Mouse (Mus musculus) embryonic facial prominence, embryonic 14.5 days (tissue): ENCODE results near the gene Ctnna3. TPM values are rescaled to one million over a fixed set of nuclear protein-coding genes. Genes with fewer than 3 reads are reported as not detected.

Experiments used
- ATAC-seq: fragments of 200-750 bp; cut with Nextera tagmentation; 2 replicates; pipeline ENCODE4 v1.8.0; 2017; ENCODE audit warnings: low read depth, moderate number of reproducible peaks, moderate TSS enrichment
- DNase-seq: peaks from one replicate; pipeline ENCODE4 v3.0.0-alpha.2; 2015; ENCODE audit warnings: low spot score
- H3K27ac ChIP-seq: fragments of 300-500 bp; sonication (generic); replicated peaks from 2 replicates; pipeline ENCODE4 v1.5.1; 2014; ENCODE audit warnings: low read depth, mild to moderate bottlenecking, low read length, moderate library complexity
- H3K27me3 ChIP-seq: fragments of 300-500 bp; sonication (generic); replicated peaks from 2 replicates; pipeline ENCODE4 v1.6.1; 2014; ENCODE audit warnings: low read length; ENCODE audit not compliant: control insufficient read depth, insufficient read depth
- H3K36me3 ChIP-seq: fragments of 300-500 bp; sonication (generic); 2 replicates; pipeline ENCODE4 v1.6.1; 2014; ENCODE audit warnings: low read length, mixed read lengths; ENCODE audit not compliant: control insufficient read depth, insufficient read depth
- H3K4me1 ChIP-seq: fragments of 300-500 bp; sonication (generic); 2 replicates; pipeline ENCODE4 v1.6.1; 2014; ENCODE audit warnings: antibody characterized with exemption, low read length; ENCODE audit not compliant: control insufficient read depth, insufficient read depth
- H3K4me2 ChIP-seq: fragments of 300-500 bp; sonication (generic); 2 replicates; pipeline ENCODE4 v1.6.1; 2014; ENCODE audit warnings: low read depth, mild to moderate bottlenecking, low read length, moderate library complexity, mixed read lengths
- H3K4me3 ChIP-seq: fragments of 300-500 bp; sonication (generic); 2 replicates; pipeline ENCODE4 v1.5.1; 2014; ENCODE audit warnings: low read depth, mild to moderate bottlenecking, low read length
- H3K9ac ChIP-seq: fragments of 300-500 bp; sonication (generic); 2 replicates; pipeline ENCODE4 v1.6.1; 2014; ENCODE audit warnings: low read depth, mild to moderate bottlenecking, low read length, moderate library complexity, mixed read lengths
- H3K9me3 ChIP-seq: fragments of 300-500 bp; sonication (generic); 2 replicates; pipeline ENCODE4 v1.6.1; 2016; ENCODE audit warnings: low read length; ENCODE audit not compliant: control insufficient read depth
- WGBS: fragments of 180-500 bp; shearing (Covaris S2); extraction: QIAGEN DNeasy Blood & Tissue Kit; methylation state at CpG from one replicate; pipeline ENCODE4 v1.1.7; 2014; 5-methylcytosine and 5-hydroxymethylcytosine counted together
- polyA plus RNA-seq: library from polyadenylated mRNA; unstranded; fragments of >200 nt; fragmentation: Nextera tagmentation; extraction: Ambion mirVana; gene quantifications from 2 replicates; pipeline ENCODE4 v1.2.1, GENCODE M21; 2014

The Ctnna3 gene
- polyA plus RNA-seq, 1 experiment from 2014 or later = 1.6 TPM

- 0 out of 2 replicates have a peak, but pooled peaks have one; percentile 33 for ATAC-seq
- Histone ChIP-seq H3K4me3 (no peak overlapping the region), H3K36me3 (no peaks in the 10 kb centered on the region), H3K4me1 (no peaks in the 10 kb centered on the region), H3K4me2 (no peak overlapping the region), H3K27me3 (no peaks in the 10 kb centered on the region), H3K27ac (no peak overlapping the region), H3K9ac (no peak overlapping the region), H3K9me3 (no peaks in the 10 kb centered on the region; the same call in 1 of the 2 replicates)
- WGBS = 66% methylated on average over 4 of the region's 4 CpGs
- peak; percentile 41 for DNase-seq
These were observed 409.1 kb downstream of the Ctnna3 start for GRCm38 (mm10) chr10:63839011-63839410.

GRCm38 (mm10) chr10:63851946-63852345 is 422.0 kb downstream of the Ctnna3 start:
- H3K36me3 ChIP-seq = no peaks in the 10 kb centered on the region
- no peak overlapping the region for H3K27ac ChIP-seq
- ATAC-seq (no peak), DNase-seq (no peak)
- H3K4me3 ChIP-seq = no peak overlapping the region
- whole genome bisulfite sequencing = 83% methylated on average over 4 of the region's 4 CpGs
- no peaks in the 10 kb centered on the region for H3K27me3 ChIP-seq
- H3K4me2 ChIP-seq = no peak overlapping the region
- H3K4me1 ChIP-seq = no peaks in the 10 kb centered on the region
- no peak overlapping the region for H3K9ac ChIP-seq
- no peaks in the 10 kb centered on the region for H3K9me3 ChIP-seq

- H3K9ac ChIP-seq = no peak overlapping the region
- H3K27ac ChIP-seq = no peak overlapping the region
- H3K4me1 ChIP-seq = no peaks in the 10 kb centered on the region
- no peak overlapping the region for H3K4me2 ChIP-seq
- DNase-seq (no peak), ATAC-seq (no peak)
- H3K4me3 ChIP-seq = no peak overlapping the region
- H3K27me3 ChIP-seq = no peaks in the 10 kb centered on the region
- 84% methylated on average over 7 of the region's 7 CpGs for WGBS
- no peaks in the 10 kb centered on the region for H3K36me3 ChIP-seq
- H3K9me3 ChIP-seq = no peaks in the 10 kb centered on the region
These were observed 439.2 kb downstream of the Ctnna3 start for GRCm38 (mm10) chr10:63869123-63869522.

- H3K9me3 ChIP-seq = no peaks in the 10 kb centered on the region
- H3K4me1 ChIP-seq = no peaks in the 10 kb centered on the region
- 69% methylated on average over 5 of the region's 5 CpGs for WGBS
- no peak overlapping the region for H3K4me3 ChIP-seq
- no peaks in the 10 kb centered on the region for H3K27me3 ChIP-seq
- H3K4me2 ChIP-seq = no peak overlapping the region
- DNase-seq = peak; percentile 7
- ATAC-seq = no peak
- no peak overlapping the region for H3K9ac ChIP-seq
- no peak overlapping the region for H3K27ac ChIP-seq
- no peaks in the 10 kb centered on the region for H3K36me3 ChIP-seq
These were observed 450.6 kb downstream of the Ctnna3 start for GRCm38 (mm10) chr10:63880462-63880903.

DNA sequence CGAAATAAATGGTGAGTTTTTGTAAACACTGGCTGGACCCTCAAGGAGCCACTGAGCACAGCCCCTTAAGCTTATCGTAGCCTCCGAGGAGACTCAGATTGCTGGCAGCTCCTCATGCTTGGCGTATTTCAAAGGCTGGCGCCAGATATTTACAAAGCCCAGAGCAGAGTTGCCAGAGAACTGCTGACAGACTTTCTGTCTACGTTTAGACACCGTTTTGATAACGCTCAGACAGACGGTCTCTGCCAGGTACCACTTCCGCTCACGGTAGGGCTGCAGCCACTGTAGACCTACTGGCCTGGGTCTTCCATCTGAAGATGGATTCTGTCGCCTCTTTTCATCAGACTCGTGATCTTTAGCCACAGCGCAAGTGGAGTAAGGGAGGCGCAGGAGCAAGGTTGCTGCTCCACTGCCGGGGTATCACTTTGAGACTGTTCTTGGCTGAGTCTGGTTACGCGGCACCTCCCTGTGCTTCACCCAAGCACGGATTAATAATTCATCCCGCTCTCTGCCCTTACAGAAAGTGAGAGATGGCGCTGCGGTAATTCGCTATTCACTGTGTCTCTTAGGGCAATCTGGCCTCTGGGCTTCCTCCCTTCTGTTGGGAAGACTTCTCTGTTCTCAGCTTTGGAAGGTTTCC is 456.7 kb downstream of the Ctnna3 start:
- Histone ChIP-seq H3K9me3 (no peaks in the 10 kb centered on the region), H3K27me3 (no peaks in the 10 kb centered on the region), H3K4me3 (no peak overlapping the region), H3K36me3 (no peaks in the 10 kb centered on the region), H3K4me1 (no peaks in the 10 kb centered on the region), H3K9ac (no peak overlapping the region), H3K27ac (no peak overlapping the region), H3K4me2 (no peak overlapping the region)
- DNase-seq (no peak), ATAC-seq (no peak)
- WGBS = 75% methylated on average over 23 of the region's 23 CpGs

DNA sequence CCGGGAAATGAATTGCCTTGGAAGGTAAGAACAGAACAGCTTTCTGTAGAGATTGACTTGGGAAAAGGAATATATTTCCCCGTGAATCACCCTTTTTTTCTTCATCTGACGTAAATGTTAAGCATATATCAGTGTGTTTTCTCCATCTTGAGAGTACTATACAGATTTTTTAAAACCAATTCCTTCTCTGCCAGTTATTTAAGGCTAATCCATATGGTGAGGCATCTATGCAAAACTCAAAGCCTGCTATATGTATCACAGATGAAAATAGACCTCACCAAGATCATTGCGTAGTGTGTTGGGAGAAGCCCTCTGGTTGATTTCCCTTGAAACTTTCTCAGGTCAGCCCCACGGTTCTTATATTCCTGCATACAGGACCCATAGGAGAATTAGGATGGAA is 464.7 kb downstream of the Ctnna3 start:
- Histone ChIP-seq H3K27ac (no peak overlapping the region), H3K36me3 (no peaks in the 10 kb centered on the region), H3K4me2 (no peak overlapping the region), H3K9me3 (no peaks in the 10 kb centered on the region), H3K9ac (no peak overlapping the region), H3K27me3 (no peaks in the 10 kb centered on the region), H3K4me1 (no peaks in the 10 kb centered on the region), H3K4me3 (no peak overlapping the region)
- no peak for ATAC-seq
- WGBS = 92% methylated on average over 5 of the region's 5 CpGs
- no peak for DNase-seq

DNA sequence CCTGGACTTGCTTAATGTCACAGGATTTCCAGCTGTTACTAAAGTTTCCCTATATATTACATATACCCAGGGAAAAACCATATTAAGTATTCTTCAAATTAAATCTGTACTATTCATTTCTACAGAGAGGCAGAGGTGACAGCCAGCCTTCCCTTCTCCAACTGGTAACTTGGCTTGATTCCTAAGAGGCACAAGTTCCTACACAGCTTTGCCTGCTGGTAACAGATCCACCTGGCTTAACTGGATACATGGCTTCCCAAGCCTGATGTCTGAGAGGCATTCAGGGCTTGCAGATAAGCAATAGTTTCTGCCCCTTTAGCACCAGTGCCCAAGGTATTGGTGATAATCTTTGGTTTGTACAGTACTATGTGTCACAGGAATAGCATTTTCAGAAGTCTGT is 470.0 kb downstream of the Ctnna3 start:
- no peaks in the 10 kb centered on the region for H3K4me1 ChIP-seq
- H3K4me3 ChIP-seq = no peak overlapping the region
- no peak overlapping the region for H3K9ac ChIP-seq
- H3K4me2 ChIP-seq = no peak overlapping the region
- no peaks in the 10 kb centered on the region for H3K27me3 ChIP-seq
- no peaks in the 10 kb centered on the region for H3K9me3 ChIP-seq
- DNase-seq (no peak), ATAC-seq (no peak)
- H3K27ac ChIP-seq = no peak overlapping the region
- H3K36me3 ChIP-seq = no peaks in the 10 kb centered on the region

- H3K9ac ChIP-seq = no peak overlapping the region
- ATAC-seq (no peak), DNase-seq (no peak)
- H3K9me3 ChIP-seq = no peaks in the 10 kb centered on the region
- H3K36me3 ChIP-seq = no peaks in the 10 kb centered on the region
- no peak overlapping the region for H3K27ac ChIP-seq
- H3K4me3 ChIP-seq = no peak overlapping the region
- no peaks in the 10 kb centered on the region for H3K4me1 ChIP-seq
- H3K27me3 ChIP-seq = no peaks in the 10 kb centered on the region
- H3K4me2 ChIP-seq = no peak overlapping the region
These were observed 479.0 kb downstream of the Ctnna3 start for GRCm38 (mm10) chr10:63908878-63909277.

- H3K9ac ChIP-seq = no peak within 1 kb of the TSS
- no peak for ATAC-seq
- no peaks in the 10 kb centered on the region for H3K27me3 ChIP-seq
- no peak within 1 kb of the TSS for H3K4me2 ChIP-seq
- H3K36me3 ChIP-seq = no peaks in the 10 kb centered on the region
- no peak for DNase-seq
- H3K4me1 ChIP-seq = no peaks in the 10 kb centered on the region
- no peaks in the 10 kb centered on the region for H3K9me3 ChIP-seq
- H3K27ac ChIP-seq = no peak within 1 kb of the TSS
- H3K4me3 ChIP-seq = no peak within 1 kb of the TSS
These were observed 497.4 kb downstream of the Ctnna3 start, which contains the start of gene Gm10118 for GRCm38 (mm10) chr10:63927334-63927733. TSS of gene Gm10118 (minus strand) at chr10:63927434.
